Mouse (Mus musculus): ENCODE measurements around the gene Zfp59.
"Not testable (repeated sequence)": the region's sequence is repeated elsewhere in the genome, so short reads cannot be mapped to it uniquely, and the experiment has no call there.

Gene Zfp59

DNA sequence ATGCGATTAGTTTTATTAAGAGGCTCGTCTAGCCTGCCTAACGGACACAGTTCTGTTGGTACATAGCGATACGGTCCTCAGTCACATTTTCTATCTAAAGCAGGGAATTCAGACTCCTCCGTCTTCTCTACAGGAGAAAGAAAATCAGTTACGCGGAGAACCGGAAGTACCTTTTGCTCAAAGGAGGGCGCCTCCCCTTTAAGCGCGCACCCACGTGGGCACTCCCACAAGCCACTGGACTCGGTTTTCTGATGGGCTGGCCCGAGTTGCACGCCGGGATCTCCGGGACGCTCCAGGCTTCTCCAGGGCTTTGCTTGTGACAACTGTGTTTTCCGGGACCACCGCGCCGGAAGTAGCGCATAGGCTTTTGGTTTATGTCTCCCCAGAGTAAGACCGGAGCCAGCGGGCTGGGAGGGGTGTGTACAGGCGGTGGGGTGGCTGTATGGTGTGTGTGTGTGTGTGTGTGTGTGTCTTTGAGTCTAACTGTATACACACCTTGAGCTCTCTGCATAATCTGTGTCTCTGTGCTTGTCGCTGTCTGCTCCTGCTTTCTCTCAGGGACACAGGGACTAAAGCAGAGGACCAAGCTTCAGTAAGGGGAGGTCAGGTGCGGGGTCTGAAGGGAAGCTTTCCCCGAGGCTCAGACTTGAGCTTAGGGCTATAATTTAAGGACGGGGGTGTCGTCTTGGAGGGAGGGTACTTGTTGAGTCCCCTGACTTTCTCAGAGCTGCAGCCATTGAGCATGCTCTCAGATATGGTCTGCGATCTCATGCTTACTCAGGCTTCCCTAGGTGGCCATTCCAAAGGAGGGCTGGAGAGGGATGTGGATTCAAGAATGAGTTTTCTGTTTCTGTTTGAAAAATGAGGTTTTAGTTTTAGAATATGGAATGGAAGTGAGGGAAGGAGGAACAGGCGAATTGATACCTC is at the start of gene Zfp59:
Gene Zfp59 (plus strand): TSS at position 285 of the 927 bp plus-strand sequence.
- peak; percentile 95 for DNase-seq

DNA sequence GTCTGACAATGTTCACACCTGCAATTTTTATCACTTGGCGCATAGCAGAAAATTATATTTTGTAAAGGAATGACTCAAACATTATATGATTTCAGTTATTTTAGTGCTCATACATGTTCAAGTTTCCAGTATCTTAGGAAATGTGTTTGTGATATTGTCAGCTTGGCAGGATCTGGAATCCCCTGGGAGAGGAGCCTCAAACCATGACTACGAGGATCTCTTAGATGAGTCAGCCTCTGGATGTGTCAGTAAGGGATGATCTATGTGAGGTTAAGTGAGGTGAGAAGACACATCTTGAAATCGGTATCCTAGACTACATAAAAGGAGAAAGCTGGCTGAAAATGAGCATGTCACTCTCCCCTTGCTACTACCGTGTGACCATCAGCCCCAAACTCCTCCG is 49.1 kb upstream of the Zfp59 start:
- DNase-seq, result no peak

DNA sequence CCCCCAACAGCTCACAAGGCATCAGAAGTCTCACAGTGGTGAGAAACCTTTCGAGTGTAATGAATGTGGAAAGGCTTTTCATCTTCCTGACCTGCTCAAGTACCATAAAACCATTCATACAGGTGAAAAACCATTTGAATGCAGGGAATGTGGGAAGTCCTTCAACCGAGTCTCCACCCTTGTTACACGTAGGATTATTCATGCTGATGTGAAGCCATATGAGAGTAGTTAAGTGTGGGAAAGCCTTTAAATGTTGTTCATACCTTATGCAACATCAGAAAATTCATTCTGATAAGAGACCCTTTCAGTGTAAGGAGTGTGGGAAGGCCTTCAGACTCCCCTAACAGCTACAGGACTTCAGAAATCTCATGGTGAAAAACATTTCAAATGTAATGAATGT is 44.5 kb upstream of the Zfp59 start:
- DNase-seq, result not testable (repeated sequence)

DNA sequence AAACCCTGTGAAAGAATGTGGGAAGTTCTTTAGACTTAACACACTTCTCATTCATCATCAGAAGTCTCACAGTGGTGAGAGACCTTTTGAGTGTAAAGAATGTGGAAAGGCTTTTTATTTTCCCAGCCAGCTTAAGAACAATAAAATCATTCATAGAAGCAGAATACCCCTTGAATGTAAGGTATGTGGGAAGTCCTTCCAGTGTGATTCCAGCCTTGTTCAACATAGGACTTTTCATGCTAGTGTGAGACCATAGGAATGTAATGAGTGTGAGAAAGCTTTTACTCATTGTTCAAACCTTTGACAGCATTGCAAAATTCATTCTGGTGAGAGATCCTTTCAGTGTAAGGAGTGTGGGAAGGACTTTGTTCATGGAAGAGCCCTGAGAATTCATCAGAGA is 43.8 kb upstream of the Zfp59 start:
- no peak for DNase-seq

DNA sequence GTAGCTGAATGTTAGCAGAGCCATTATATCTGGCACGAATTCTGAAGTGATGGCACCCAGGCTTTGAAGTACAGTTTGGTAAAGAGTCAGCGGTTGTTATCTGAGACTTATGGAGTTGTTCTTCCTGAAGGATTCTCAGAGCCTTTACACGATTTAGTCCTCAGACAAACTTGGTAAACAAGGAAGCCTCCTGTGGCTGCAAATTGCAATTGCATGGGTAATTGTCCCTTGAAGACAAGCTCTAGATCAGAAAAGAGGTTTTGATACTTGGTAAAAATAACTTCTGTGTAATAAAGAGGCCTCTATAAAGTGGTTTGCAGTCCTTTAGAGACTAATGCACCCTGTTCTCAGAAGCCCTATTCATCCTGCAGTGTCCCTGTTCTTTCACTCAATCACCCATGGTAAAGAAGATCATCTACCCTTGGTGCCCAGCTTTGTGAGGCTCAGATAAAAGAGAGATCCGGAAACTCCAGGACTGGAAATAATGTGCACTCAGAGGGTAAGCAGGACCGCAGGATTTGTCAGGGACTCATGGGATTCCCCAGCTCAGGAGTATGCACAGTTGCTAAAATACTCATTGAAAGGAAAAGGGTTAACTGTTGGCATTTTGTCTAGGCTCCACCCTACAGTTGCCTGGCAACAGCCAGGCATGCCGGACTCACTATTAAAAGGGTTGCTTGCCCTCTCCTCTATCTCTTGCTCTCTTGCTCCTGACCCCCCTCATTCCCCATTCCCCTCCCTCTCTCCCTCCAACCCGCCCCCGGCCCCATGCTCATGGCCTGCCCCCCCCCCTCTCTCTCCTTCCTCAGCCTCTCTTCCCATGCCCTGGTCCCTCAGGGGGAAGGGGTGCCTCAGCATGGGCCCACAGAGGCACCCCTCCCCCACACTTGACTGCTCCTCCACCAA is 40.2 kb upstream of the Zfp59 start:
- peak; percentile 21 for DNase-seq

DNA sequence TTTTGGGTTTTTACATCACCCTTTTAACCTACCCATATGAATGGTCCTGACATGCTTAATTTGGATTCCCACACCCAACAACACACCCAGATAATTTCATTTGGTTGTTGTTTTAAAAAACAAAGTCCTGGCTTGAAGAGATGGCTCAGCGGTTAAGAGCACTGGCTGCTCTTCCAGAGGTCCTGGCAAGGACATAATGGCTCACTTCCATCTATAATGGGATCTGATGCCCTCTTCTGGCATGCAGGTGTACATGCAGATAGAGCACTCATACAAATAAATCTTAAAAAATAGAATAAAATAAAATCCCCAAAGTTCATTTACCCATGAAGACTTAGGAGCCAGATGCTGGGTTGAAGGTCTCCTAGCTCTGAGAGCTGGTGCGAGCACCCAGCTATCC is 37.3 kb upstream of the Zfp59 start:
- peak; percentile 14 for DNase-seq

DNA sequence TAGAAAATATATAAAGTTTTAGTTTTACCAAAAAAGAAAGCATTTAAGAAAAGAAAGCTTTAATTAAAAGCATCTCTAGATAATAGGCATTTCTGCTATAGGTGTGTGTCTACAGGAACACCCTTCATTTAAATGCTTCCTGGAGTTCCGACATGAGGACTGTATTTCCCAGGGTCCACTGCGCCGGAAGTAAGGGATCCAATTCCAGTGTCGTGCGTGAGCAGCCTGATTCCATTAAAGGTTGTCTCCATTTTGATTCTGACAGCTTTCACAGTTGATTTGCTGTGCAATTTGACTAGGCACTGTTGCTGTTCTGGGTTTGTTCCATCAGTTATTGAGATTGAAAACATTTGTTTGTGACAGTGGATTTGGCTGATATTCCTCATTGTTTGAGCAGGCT is 35.4 kb upstream of the Zfp59 start:
- no peak for DNase-seq

DNA sequence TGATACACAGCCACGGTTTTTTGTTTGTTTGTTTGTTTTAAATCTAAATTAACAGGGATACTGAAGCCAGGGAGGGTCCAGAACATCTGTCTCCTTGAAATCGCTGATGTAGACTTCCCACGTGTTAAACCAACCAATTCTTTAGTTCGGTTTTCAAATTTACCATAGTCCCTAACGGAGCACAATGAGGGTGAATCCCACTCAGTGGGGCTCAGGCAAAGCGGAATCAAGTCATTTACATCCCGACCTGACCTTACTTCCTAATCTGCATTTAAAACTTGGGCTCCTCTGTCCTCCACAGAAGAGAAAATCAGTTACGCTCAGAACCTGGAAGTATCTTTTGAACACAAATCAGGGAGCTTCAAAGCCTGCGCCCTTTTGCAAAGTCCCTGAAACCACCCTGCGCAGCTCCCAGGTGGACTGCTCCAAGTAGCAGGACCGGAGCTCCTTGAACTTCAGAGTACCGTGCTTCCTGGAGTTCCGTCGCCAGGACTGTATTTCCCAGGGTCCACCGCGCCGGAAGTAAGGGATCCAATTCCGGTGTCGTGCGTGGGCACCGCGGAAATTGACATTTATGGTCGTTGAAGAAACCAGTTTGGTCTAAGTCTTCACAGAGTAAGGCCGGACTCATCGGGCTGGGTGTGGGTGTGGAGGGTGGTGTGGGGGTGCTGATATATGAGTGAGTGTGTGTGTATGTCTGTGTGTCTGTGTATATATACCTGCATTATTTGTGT is 33.9 kb upstream of the Zfp59 start:
- DNase-seq, result peak; percentile 88

DNA sequence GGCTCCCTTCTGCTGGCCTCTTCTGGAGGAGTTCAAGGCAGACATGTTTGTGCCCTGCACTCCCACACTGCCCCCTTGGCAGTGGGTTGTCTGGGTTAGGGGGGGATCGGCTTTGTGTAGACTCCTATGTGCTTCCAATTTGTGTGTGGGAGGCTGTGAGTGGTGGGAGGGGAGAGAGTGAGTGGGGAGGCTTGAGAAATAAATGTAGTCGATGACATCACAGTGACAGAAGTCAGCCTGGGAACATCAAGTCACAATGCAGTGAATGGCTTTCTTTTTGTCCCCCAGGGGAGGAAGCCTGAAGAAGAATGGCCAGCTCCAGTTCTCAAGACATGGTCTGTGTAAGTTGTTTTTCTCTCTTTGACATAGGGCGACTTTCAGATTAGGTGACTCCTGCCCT is 31.5 kb upstream of the Zfp59 start, which contains the start of gene Zfp626:
Gene Zfp626 (plus strand): TSS at position 301 of the 400 bp plus-strand sequence.
- DNase-seq, result not testable (repeated sequence)

DNA sequence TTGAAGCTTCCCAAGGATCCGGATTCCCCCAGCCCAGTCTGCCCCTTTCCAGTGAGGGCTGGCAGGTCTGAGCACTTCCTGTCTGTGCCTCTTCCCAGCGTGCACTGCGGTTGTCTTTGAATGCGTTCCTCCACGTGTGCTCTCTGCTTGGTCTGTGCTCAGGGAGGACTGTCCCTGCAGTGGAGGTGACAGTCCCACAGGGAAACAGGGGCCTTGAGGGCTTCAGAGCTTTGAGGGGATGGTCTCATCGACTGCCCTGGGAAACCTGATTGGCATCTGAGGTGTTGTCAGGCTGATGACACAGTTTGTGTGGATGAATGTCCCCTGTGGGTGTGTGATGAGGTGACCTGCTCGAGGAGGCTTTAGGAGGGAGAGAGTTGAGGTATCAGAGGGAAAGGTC is 31.1 kb upstream of the Zfp59 start:
- DNase-seq, result not testable (repeated sequence)

DNA sequence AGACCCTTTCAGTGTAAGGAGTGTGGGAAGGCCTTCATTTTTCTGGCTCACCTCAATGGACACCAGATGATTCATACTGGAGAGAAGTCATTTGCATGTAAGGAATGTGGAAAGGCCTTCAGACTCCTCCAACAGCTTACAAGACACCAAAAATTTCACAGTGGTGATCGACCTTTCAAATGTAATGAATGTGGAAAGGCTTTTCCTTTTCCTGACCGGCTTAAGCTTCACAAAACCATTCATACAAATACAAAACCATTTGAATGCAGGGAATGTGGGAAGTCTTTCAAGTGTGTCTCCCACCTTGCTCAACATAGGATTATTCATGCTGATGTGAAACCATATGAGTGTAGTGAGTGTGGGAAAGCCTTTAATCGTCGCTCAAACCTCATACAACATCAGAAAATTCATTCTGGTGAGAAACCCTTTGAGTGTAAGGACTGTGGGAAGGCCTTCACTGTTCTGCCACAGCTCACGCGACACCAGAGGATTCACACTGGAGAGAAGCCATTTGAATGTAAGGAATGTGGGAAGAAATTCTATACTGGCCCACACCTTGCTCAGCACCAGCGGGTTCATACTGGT is 19.8 kb upstream of the Zfp59 start:
- no peak for DNase-seq

DNA sequence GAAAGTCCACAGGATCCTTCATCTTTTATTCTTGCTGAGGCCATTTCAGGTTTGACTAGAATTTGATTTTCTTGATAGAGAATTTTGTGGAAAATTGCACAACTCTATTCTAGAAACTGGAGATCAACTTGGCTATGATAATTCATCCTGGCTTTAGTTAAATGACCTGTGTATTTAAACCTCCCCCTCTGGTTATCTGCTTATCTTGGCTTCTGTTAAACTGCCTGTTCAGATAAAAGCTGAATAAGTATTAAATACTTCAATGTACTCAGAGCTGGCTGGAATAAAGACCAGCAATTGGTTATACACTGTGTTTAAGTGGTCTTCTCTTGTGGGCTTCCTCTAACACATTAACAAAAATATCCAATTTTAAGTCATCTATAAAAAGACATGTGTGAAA is 15.8 kb upstream of the Zfp59 start:
- no peak for DNase-seq

DNA sequence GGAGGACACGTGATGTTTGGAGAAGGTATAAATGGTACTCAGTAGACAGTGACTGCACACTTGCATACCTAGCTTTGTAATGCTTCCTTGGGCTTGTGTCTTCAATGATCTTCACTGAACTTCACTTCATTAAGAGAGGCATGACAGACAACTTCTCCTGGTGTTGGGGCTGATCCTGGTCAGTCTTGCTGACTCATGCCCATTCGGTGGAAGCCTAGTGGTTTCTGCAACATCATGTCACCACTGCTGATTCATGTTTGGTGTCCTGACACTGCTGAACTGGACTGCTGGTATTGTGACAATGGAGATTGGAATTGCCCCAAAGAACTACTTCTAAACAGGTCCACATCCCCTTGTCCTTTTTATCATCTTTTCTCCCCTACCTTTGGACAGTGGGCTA is 4.3 kb upstream of the Zfp59 start:
- no peak for DNase-seq

DNA sequence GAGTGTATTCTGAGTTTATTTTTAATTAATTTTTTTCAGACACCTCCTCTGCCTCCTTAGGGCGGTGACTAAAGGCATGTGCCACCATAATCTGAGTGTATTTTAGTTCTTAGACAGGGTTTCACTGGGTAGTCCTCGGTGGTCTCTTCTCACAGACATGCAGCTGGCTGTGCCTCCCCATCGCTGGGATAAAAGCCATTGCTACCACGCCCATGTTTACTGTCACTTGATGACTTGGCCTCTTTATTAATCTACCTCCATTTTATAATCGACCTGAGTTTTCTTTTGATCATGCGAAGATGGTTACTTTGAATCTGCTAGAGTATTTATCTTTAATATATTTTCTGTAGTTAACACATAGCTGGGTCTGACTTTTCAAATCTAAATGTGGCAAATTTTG is 511 bp upstream of the Zfp59 start:
- no peak for DNase-seq

DNA sequence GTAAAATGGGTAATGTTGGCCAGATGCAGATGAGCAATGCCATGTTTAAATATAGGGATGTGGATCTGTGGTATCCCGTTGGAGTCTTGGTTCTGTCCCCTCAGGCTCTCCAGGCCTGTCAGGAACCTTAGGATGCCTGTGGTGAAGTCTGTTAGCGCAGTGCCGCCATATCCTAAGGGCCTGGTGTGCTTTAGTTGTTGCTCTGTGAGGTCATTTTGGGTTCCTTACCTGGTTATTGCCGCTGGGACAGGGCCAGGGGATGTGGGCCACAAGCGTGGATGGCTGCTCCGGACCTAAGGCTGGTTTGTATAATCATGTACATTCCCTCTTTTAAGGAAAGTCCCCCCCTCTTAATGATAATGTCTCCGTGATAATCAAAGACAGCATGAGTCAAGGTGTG is 1.2 kb downstream of the Zfp59 start:
- DNase-seq, result no peak

DNA sequence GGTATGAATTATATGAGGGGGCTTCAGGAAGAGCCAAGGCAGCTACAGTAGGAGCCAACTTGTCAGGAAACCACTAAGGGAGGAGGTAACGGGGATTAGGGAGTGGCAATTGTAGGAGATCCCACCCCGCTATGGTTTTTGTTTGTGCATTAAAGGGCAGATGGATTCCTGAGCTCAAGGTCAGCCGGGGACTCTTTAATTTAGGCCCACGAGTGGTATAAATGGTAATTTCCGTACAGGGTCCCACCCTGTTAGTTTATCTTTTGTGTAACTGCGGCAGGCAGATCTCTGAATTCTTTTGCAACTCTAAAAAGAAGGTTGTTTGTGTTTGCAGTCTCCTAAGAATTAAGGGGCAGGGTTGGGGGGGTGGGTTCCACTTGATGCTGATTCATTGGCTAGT is 1.7 kb downstream of the Zfp59 start:
- no peak for DNase-seq

DNA sequence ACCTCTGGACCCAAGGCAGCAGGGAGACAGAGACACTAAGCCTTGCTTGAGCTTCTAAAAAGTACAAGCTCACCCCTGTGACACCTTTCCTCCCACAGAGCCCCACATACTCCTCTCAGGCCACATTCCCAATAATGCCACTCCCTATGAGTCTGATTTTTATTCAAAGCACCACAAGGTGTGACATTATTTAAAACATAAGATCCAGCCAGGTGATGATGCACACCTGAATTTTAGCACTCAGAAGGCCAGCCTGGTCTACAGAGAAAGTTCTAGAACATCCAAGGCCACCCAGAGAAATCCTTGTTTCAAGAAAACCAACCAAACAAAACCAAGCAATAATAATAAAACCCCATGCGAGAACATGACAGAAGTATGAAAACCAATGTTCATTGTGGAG is 18.8 kb downstream of the Zfp59 start, which contains the start of gene Zfp607a:
Gene Zfp607a (plus strand): TSS at position 301 of the 400 bp plus-strand sequence.
- DNase-seq, result no peak

DNA sequence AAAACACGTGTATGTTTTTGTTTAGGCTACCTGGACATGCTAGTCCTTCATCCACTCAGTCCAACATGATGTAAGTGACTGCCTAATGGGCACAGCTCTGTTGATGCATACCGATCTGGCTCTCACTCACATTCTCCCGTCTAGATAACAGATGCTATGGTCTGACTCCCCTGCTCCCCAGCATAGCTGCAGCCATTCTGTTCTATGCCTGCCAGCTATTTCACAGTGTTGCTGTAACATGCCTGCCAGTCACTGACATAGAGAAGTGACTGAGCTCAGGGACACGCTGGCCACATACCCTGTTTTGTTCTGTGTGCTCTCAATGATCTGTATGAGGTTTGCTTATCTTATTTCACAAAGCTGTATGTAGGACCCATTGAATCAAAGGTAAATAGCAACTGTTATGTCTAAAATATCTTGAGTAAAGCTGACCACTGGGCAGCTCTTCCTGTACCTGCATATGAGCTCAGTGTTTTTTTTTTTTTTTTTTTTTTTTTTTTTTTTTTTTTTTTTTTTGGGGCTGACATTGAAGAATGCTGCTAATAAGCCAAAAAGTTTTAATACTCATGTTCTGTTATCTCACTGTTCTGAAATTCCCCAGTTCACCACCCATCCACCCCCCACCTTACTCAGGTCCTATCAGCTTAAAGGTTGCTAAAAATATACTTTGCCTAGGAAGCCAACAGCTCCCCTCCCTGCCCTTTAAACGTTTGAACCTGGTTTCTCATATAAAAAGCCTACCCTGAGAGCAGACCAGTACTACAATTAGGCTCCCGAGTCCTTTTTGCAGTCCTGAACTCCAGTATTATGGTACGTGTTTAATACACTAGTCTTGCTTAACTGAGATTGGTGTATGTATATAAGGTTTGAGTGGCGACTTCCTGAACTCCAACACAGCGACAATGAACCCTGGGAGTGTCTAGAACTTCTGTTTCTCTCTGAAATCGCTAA is 21.2 kb downstream of the Zfp59 start:
- DNase-seq, result peak; percentile 6

DNA sequence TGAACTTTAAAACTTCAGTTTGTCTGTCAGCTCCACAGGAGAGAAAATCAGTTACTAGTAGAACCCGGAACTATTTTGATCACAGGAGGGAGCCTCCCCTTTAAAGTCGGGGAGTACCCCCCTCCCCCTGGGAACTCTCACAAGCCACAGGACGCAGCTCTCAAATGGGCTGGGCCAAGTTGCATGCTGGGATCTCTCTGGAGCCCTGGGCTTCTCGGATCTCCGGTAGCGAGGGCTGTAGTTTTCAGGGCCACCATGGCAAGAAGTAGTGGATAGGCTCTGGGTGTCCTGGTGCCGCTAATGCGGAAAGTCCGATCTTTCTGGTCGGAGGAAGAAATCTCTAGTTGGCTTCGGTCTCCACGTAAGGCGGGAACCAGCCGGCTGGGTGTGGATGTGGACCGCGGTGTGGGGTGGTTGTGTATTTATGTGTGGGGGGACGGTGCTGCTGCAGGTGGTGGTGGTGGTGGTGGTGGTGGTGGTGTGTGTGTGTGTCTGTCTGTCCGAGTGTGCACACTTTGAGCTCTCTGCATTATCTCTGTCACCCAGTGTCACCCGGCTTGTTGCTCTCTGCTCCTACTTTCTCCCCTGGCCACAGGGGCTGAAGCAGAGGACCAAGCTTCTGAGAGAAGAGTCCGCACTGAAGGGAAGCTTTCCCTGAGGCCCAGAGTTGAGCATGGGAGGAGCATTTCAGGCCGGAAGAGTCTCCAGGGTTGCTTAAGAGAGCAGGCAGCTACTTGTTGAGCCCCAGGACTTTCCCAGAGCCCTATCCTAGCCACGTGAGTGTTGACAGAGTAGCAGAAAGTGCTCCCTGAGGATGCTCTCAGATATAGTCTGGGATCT is 22.2 kb downstream of the Zfp59 start:
- peak; percentile 90 for DNase-seq

DNA sequence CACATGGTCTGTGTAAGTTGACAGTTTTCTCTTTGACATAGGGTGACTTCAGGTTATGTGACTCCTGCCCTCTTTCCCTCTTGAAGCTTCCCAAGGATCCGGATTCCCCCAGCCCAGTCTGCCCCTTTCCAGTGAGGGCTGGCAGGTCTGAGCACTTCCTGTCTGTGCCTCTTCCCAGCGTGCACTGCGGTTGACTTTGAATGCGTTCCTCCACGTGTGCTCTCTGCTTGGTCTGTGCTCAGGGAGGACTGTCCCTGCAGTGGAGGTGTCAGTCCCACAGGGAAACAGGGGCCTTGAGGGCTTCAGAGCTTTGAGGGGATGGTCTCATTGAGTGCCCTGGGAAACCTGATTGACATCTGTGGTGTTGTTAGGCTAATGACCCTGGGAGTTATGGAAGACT is 24.2 kb downstream of the Zfp59 start:
- DNase-seq, result not testable (repeated sequence)

All from lung, postnatal 10 days (tissue).